Mouse (Mus musculus) intestine, embryonic 14.5 days (tissue): ENCODE measurements around the gene Gm826. TPM values are rescaled to one million over a fixed set of nuclear protein-coding genes. Genes with fewer than 3 reads are reported as not detected.

Experiments
- ATAC-seq: fragments of 200-750 bp; cut with Nextera tagmentation; replicated peaks from 2 replicates; pipeline ENCODE4 v1.8.0; 2017; ENCODE audit warnings: low read depth, moderate number of reproducible peaks, moderate TSS enrichment, moderate library complexity; ENCODE audit not compliant: low FRiP score, low TSS enrichment
- DNase-seq: peaks from one replicate; pipeline ENCODE4 v3.0.0-alpha.2; 2018; ENCODE audit warnings: low spot score
- H3K27ac ChIP-seq: fragments of 300-500 bp; sonication (generic); 2 replicates; pipeline ENCODE4 v1.5.1; 2014; ENCODE audit warnings: low read depth, mild to moderate bottlenecking, control low read depth
- H3K27me3 ChIP-seq: fragments of 300-500 bp; sonication (generic); replicated peaks from 2 replicates; pipeline ENCODE4 v1.6.1; 2014; ENCODE audit warnings: low read length, control low read depth; ENCODE audit not compliant: control insufficient read depth, insufficient read depth
- H3K36me3 ChIP-seq: fragments of 300-500 bp; sonication (generic); 2 replicates; pipeline ENCODE4 v1.6.1; 2014; ENCODE audit warnings: low read length, control low read depth; ENCODE audit not compliant: control insufficient read depth, insufficient read depth
- H3K4me1 ChIP-seq: fragments of 300-500 bp; sonication (generic); replicated peaks from 2 replicates; pipeline ENCODE4 v1.6.1; 2014; ENCODE audit warnings: low read length, control low read depth, mixed read lengths; ENCODE audit not compliant: control insufficient read depth, insufficient read depth
- H3K4me2 ChIP-seq: fragments of 300-500 bp; sonication (generic); 2 replicates; pipeline ENCODE4 v1.6.1; 2014; ENCODE audit warnings: low read length
- H3K4me3 ChIP-seq: fragments of 300-500 bp; sonication (generic); 2 replicates; pipeline ENCODE4 v1.5.1; 2014; ENCODE audit warnings: low read depth, low read length, control low read depth, mixed read lengths
- H3K9ac ChIP-seq: fragments of 300-500 bp; sonication (generic); 2 replicates; pipeline ENCODE4 v1.6.1; 2014; ENCODE audit warnings: mild to moderate bottlenecking, low read length
- H3K9me3 ChIP-seq: fragments of 300-500 bp; sonication (generic); 2 replicates; pipeline ENCODE4 v1.6.1; 2016; ENCODE audit warnings: low read length, control low read depth; ENCODE audit not compliant: control insufficient read depth
- WGBS: fragments of 180-500 bp; shearing (Covaris S2); extraction: QIAGEN DNeasy Blood & Tissue Kit; methylation state at CpG from one replicate; pipeline ENCODE4 v1.1.7; 2014; 5-methylcytosine and 5-hydroxymethylcytosine counted together
- polyA plus RNA-seq: library from polyadenylated mRNA; unstranded; fragments of >200 nt; fragmentation: Nextera tagmentation; extraction: Ambion mirVana; gene quantifications from 2 replicates; pipeline ENCODE4 v1.2.1, GENCODE M21; 2014

Gm826 gene
- polyA plus RNA-seq, 1 experiment from 2014 or later = 3.0 TPM

DNA sequence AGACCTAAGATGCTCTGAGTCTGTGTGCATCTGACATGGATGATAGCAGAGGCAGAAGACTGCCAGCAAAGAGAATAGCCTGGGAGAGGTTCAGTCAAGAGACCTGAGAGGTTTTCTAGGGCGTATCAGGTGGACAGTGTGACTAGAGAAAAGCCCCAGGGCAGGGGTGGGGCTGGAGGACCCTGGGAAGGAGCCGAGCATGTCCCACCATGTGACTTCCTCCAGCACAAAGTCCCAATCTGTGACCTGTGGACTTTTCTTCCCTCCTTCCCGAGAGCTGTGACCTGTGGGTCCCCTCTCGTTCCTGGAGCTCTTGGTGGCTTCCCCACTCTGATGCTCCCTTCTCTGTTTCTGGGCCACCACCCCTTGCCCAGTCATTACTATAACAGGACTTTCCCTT is 6.2 kb upstream of the Gm826 start:
- ATAC-seq (no peak), DNase-seq (no peak)
- Histone ChIP-seq H3K27me3 (no peaks in the 10 kb centered on the region), H3K4me2 (no peak overlapping the region), H3K9ac (no peak overlapping the region), H3K27ac (no peak overlapping the region), H3K9me3 (no peaks in the 10 kb centered on the region), H3K36me3 (no peaks in the 10 kb centered on the region), H3K4me3 (no peak overlapping the region), H3K4me1 (no peaks in the 10 kb centered on the region)
- WGBS = 48% methylated on average over 4 of the region's 4 CpGs

DNA sequence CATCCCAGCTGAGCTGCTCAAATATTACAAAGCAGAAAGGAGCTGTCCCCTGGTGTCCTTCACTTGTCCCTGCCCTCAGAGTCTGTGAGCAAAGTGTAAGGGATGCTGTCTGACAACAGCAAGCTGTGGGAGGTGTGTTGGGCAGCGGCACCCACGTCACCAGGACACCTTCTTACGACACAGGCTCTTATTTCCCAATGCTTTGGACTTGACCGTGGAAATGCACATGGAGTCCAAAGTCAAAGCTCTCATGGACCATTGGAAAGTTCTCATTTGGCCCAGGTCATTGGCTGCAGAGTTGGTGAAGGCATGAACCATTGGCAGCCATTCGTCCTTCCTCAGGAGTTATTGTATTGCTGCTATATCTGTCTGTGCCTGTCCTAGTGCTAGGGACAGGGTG is 5.6 kb upstream of the Gm826 start:
- H3K9me3 ChIP-seq = no peaks in the 10 kb centered on the region
- no peaks in the 10 kb centered on the region for H3K27me3 ChIP-seq
- WGBS = 90% methylated on average over 5 of the region's 5 CpGs
- H3K36me3 ChIP-seq = no peaks in the 10 kb centered on the region
- ATAC-seq (no peak), DNase-seq (no peak)
- H3K4me1 ChIP-seq = peaks cover under 1% of the 10 kb centered on the region; the same call in 1 of the 2 replicates
- no peak overlapping the region for H3K4me3 ChIP-seq
- H3K4me2 ChIP-seq = no peak overlapping the region
- H3K9ac ChIP-seq = no peak overlapping the region
- H3K27ac ChIP-seq = no peak overlapping the region

GRCm38 (mm10) chr2:160336053-160336452 is 2.1 kb upstream of the Gm826 start:
- no peak for ATAC-seq
- Histone ChIP-seq H3K36me3 (no peaks in the 10 kb centered on the region), H3K27ac (no peak overlapping the region), H3K9ac (no peak overlapping the region), H3K4me2 (no peak overlapping the region), H3K4me1 (peaks cover 4% of the 10 kb centered on the region; the same call in 1 of the 2 replicates), H3K27me3 (no peaks in the 10 kb centered on the region), H3K9me3 (no peaks in the 10 kb centered on the region), H3K4me3 (no peak overlapping the region)
- no peak for DNase-seq
- 64% methylated on average over 2 of the region's 2 CpGs for WGBS

GRCm38 (mm10) chr2:160335043-160335442 is 1.1 kb upstream of the Gm826 start:
- no peak for ATAC-seq
- Histone ChIP-seq H3K4me2 (no peak overlapping the region), H3K36me3 (no peaks in the 10 kb centered on the region), H3K4me3 (no peak overlapping the region), H3K4me1 (peaks cover 4% of the 10 kb centered on the region; the same call in 1 of the 2 replicates), H3K9ac (no peak overlapping the region), H3K27ac (no peak overlapping the region), H3K27me3 (no peaks in the 10 kb centered on the region), H3K9me3 (no peaks in the 10 kb centered on the region)
- WGBS = 46% methylated on average over 1 of the region's 1 CpGs
- no peak for DNase-seq

- Histone ChIP-seq H3K4me2 (no peak overlapping the region), H3K27me3 (no peaks in the 10 kb centered on the region), H3K4me3 (no peak overlapping the region), H3K9me3 (no peaks in the 10 kb centered on the region), H3K4me1 (peaks cover 7% of the 10 kb centered on the region), H3K27ac (no peak overlapping the region), H3K36me3 (no peaks in the 10 kb centered on the region), H3K9ac (no peak overlapping the region)
- ATAC-seq = peak; percentile 74
- no peak for DNase-seq
- WGBS = 68% methylated on average over 12 of the region's 12 CpGs
Measured at GRCm38 (mm10) chr2:160332516-160333325, 1.2 kb downstream of the Gm826 start.

DNA sequence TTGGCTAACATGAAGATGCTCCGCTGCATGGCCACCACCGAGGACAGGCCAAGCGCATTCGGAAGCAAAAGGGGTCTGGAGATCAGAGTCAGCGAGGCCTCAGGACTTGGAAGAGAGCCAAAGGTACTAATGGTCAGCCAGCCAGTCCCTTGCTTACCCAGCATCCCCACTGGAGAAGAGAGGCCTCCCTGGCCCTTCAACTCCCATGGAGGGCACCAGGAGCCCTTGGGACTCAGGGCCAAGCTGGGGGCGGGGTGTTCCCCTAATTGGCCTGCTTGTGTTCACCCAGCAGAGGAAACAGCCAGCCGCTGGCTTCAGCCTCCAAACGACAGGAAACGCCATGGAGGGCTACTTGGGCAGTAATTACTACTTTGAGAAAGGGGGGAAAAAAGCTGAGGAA is 5.1 kb downstream of the Gm826 start:
- Histone ChIP-seq H3K4me1 (peaks cover 4% of the 10 kb centered on the region), H3K9ac (no peak overlapping the region), H3K4me2 (no peak overlapping the region), H3K36me3 (no peaks in the 10 kb centered on the region), H3K27ac (no peak overlapping the region), H3K4me3 (no peak overlapping the region), H3K9me3 (no peaks in the 10 kb centered on the region), H3K27me3 (no peaks in the 10 kb centered on the region)
- 44% methylated on average over 9 of the region's 9 CpGs for WGBS
- DNase-seq (no peak), ATAC-seq (no peak)

DNA sequence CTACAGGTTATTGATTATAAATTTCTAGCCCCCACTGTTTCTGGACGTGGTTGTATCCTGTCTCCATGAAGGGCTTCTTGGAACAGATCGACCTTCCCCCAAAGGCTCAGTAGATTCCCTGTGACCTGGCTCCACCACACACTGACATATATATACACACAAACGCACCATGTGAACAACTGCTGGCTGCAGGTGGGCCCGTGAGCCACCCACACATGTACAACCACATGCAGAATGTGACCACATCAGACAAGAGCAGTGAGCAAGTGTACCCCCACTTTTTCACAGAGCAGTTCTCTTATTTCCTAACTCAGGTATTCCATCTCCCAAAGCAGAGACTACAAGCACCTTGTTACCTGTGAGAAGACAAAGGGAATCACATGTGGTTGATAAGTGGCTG is 6.2 kb downstream of the Gm826 start:
- WGBS = 76% methylated on average over 4 of the region's 4 CpGs
- peaks cover 4% of the 10 kb centered on the region for H3K4me1 ChIP-seq
- H3K27ac ChIP-seq = no peak overlapping the region
- no peak overlapping the region for H3K9ac ChIP-seq
- H3K36me3 ChIP-seq = no peaks in the 10 kb centered on the region
- no peaks in the 10 kb centered on the region for H3K27me3 ChIP-seq
- H3K4me2 ChIP-seq = no peak overlapping the region
- DNase-seq = no peak
- no peak for ATAC-seq
- no peak overlapping the region for H3K4me3 ChIP-seq
- H3K9me3 ChIP-seq = no peaks in the 10 kb centered on the region

DNA sequence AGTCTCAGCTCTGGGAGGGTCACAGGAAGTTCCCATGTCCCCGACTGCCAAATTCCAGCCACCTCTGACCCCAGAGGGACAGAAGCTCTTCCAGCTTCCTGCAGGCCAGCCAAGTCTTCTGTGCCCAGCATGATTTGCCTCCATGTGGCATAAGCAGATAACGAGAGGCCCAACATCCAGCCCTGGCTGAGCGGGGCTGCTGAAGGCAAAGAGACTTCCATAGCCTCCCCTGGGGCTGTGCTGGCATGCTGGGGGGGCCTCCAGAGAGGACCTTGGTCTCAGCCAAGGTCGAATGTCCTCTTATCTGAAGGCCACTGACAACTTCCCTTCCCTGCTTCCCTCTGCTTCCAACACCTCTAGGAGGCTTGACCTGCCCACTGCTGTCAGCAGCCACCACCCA is 6.8 kb downstream of the Gm826 start:
- H3K36me3 ChIP-seq = no peaks in the 10 kb centered on the region
- no peak for ATAC-seq
- H3K4me2 ChIP-seq = no peak overlapping the region
- H3K9ac ChIP-seq = no peak overlapping the region
- no peaks in the 10 kb centered on the region for H3K27me3 ChIP-seq
- no peak overlapping the region for H3K27ac ChIP-seq
- H3K9me3 ChIP-seq = no peaks in the 10 kb centered on the region
- 30% methylated on average over 4 of the region's 4 CpGs for WGBS
- peaks cover 4% of the 10 kb centered on the region for H3K4me1 ChIP-seq
- no peak for DNase-seq
- no peak overlapping the region for H3K4me3 ChIP-seq

DNA sequence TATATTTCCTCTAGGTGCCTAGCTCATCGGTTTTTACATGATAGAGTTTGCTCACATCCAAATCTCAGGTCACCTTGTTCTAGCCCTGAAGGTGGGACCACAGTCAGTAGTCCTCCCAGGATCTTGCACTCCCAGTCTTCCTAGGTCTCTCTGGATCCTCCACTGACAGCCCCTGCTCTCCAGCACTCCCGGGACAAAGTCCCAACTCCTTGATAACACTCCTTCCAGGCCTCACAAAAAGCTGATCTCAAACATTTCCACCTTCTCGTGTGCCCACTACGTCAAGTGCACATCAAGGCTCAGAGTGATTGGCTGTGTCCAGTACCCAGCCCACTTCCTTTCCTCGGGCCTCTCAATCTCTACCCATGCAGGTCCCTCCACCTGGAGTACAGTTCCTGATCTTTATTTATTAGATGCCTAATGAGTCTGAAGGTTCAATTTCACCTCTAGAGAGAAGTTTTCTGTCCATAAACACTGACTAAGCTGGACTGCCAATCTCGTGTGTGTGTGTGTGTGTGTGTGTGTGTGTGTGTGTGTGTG is 8.8 kb downstream of the Gm826 start:
- H3K36me3 ChIP-seq = no peaks in the 10 kb centered on the region
- DNase-seq (no peak), ATAC-seq (no peak)
- H3K9me3 ChIP-seq = no peaks in the 10 kb centered on the region
- 75% methylated on average over 6 of the region's 6 CpGs for WGBS
- no peak overlapping the region for H3K27ac ChIP-seq
- peaks cover 7% of the 10 kb centered on the region for H3K4me1 ChIP-seq
- H3K4me2 ChIP-seq = no peak overlapping the region
- no peak overlapping the region for H3K9ac ChIP-seq
- no peaks in the 10 kb centered on the region for H3K27me3 ChIP-seq
- H3K4me3 ChIP-seq = no peak overlapping the region
